Mouse (Mus musculus) midbrain, postnatal 0 days (tissue): ENCODE data around the gene Ccr1. TPM values are rescaled to one million over a fixed set of nuclear protein-coding genes. Genes with fewer than 3 reads are reported as not detected.
A peak's percentile ranks its signal among the peaks of the same experiment; 100 is the strongest.

ENCODE experiments used
- ATAC-seq: fragments of 200-750 bp; cut with Nextera tagmentation; 2 replicates; pipeline ENCODE4 v1.8.0; 2017; ENCODE audit warnings: moderate number of reproducible peaks, mild to moderate bottlenecking, moderate TSS enrichment, moderate library complexity; ENCODE audit not compliant: low FRiP score
- DNase-seq: peaks from one replicate; pipeline ENCODE4 v3.0.0-alpha.2; 2015; ENCODE audit warnings: low spot score
- H3K27ac ChIP-seq: fragments of 300-500 bp; sonication (generic); 2 replicates; pipeline ENCODE4 v1.5.1; 2014; ENCODE audit warnings: low read depth, mild to moderate bottlenecking, low read length, mixed read lengths
- H3K27me3 ChIP-seq: fragments of 300-500 bp; sonication (generic); 2 replicates; pipeline ENCODE4 v1.6.1; 2014; ENCODE audit warnings: low read length, control low read depth, mixed read lengths; ENCODE audit not compliant: insufficient read depth
- H3K36me3 ChIP-seq: fragments of 300-500 bp; sonication (generic); 2 replicates; pipeline ENCODE4 v1.6.1; 2014; ENCODE audit warnings: low read length, control low read depth, mixed read lengths; ENCODE audit not compliant: insufficient read depth
- H3K4me1 ChIP-seq: fragments of 300-500 bp; sonication (generic); 2 replicates; pipeline ENCODE4 v1.6.1; 2014; ENCODE audit warnings: mild to moderate bottlenecking, control low read depth, antibody characterized with exemption, low read length, mixed read lengths; ENCODE audit not compliant: insufficient read depth
- H3K4me2 ChIP-seq: fragments of 300-500 bp; sonication (generic); 2 replicates; pipeline ENCODE4 v1.6.1; 2014; ENCODE audit warnings: low read depth, mild to moderate bottlenecking, low read length, mixed read lengths; ENCODE audit not compliant: poor library complexity, severe bottlenecking
- H3K4me3 ChIP-seq: fragments of 300-500 bp; sonication (generic); 2 replicates; pipeline ENCODE4 v1.5.1; 2014; ENCODE audit warnings: low read depth, mild to moderate bottlenecking, low read length, moderate library complexity
- H3K9ac ChIP-seq: fragments of 300-500 bp; sonication (generic); replicated peaks from 2 replicates; pipeline ENCODE4 v1.6.1; 2014; ENCODE audit warnings: mild to moderate bottlenecking, low read length, moderate library complexity, mixed read lengths; ENCODE audit not compliant: poor library complexity, severe bottlenecking
- H3K9me3 ChIP-seq: fragments of 300-500 bp; sonication (generic); 2 replicates; pipeline ENCODE4 v1.6.1; 2016; ENCODE audit warnings: low read length, control low read depth
- CTCF ChIP-seq: IDR thresholded peaks from 2 replicates; pipeline ENCODE4 v1.5.1; 2016; ENCODE audit warnings: antibody characterized with exemption, mild to moderate bottlenecking
- WGBS: fragments of 180-500 bp; shearing (Covaris S2); extraction: QIAGEN DNeasy Blood & Tissue Kit; methylation state at CpG from one replicate; pipeline ENCODE4 v1.1.7; 2014; 5-methylcytosine and 5-hydroxymethylcytosine counted together
- polyA plus RNA-seq: library from polyadenylated mRNA; unstranded; fragments of >200 nt; fragmentation: Nextera tagmentation; extraction: Ambion mirVana; gene quantifications from 2 replicates; pipeline ENCODE4 v1.2.1, GENCODE M21; 2015
- total RNA-seq: library from RNA; depleted of rRNA; stranded (reverse); fragments of >200 nt; gene quantifications from 2 replicates; pipeline ENCODE4 v1.2.3, GENCODE M21; 2014

The Ccr1 gene
- total and polyA plus RNA-seq, 2 experiments from 2014 or later, result 0.49 to 0.68 TPM

GRCm38 (mm10) chr9:123932911-123933675, 35.4 kb downstream of the Ccr1 start:
- H3K27ac ChIP-seq, result no peak overlapping the region
- DNase-seq (no peak), ATAC-seq (no peak)
- TF ChIP-seq CTCF, result no peak
- no peaks in the 10 kb centered on the region for H3K4me1 ChIP-seq
- H3K9me3 ChIP-seq, result no peaks in the 10 kb centered on the region
- H3K36me3 ChIP-seq, result no peaks in the 10 kb centered on the region
- H3K27me3 ChIP-seq, result no peaks in the 10 kb centered on the region
- H3K9ac ChIP-seq, result no peak overlapping the region
- 96% methylated on average over 19 of the region's 19 CpGs for WGBS
- H3K4me2 ChIP-seq, result no peak overlapping the region
- H3K4me3 ChIP-seq, result no peak overlapping the region

- Histone ChIP-seq H3K4me1 (no peaks in the 10 kb centered on the region), H3K27ac (no peak overlapping the region), H3K9me3 (no peaks in the 10 kb centered on the region), H3K4me2 (no peak overlapping the region), H3K36me3 (no peaks in the 10 kb centered on the region), H3K9ac (no peak overlapping the region), H3K4me3 (no peak overlapping the region), H3K27me3 (no peaks in the 10 kb centered on the region)
- no peak for ATAC-seq
- WGBS, result 70% methylated on average over 6 of the region's 6 CpGs
- DNase-seq, result no peak
- no peak for TF ChIP-seq CTCF
Measured at GRCm38 (mm10) chr9:123931761-123932700, 36.5 kb downstream of the Ccr1 start.

DNA sequence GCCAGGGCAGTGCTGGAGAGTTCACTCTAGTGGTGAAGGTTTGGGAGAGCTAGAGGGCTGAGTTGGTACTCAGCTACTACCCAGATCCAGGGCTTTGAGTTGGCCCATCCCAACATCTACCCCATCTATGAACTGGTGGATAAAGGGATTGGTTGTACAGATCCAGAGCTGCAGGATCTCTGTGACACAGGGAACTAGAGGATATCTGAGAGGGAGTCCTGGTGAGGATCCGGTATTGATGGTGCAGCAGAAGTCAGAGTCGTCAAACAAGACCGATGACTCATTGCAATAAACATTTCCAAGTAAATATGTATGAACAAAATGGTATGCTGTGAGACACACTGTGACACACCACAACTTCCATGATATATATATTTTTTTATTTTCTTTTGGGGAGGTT, 37.6 kb downstream of the Ccr1 start:
- no peak for TF ChIP-seq CTCF
- Histone ChIP-seq H3K4me2 (no peak overlapping the region), H3K4me3 (no peak overlapping the region), H3K9me3 (no peaks in the 10 kb centered on the region), H3K27me3 (no peaks in the 10 kb centered on the region), H3K4me1 (no peaks in the 10 kb centered on the region), H3K27ac (no peak overlapping the region), H3K36me3 (no peaks in the 10 kb centered on the region), H3K9ac (no peak overlapping the region)
- WGBS, result 95% methylated on average over 3 of the region's 3 CpGs
- DNase-seq (no peak), ATAC-seq (no peak)

DNA sequence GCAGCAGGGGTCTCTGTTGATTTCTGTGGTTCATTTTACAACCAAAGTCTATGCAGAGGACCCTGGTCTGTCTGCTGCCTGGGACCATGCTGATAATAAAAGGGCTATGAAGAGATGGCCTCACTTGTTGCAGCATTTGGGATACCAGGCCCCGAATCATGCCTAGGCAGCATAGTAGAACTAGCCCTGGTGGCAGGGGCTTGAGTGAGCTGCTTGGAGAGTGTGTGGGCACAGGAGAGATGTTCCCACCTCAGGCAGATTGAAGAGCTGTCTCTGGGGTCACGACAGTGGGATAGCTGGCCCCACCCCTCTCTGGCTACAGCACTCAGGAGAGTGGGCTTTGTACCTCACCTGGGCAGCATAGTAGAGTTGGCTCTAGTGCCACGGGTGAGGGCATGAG, 38.0 kb downstream of the Ccr1 start:
- DNase-seq (no peak), ATAC-seq (no peak)
- Histone ChIP-seq H3K27me3 (no peaks in the 10 kb centered on the region), H3K36me3 (no peaks in the 10 kb centered on the region), H3K4me3 (no peak overlapping the region), H3K4me2 (no peak overlapping the region), H3K27ac (no peak overlapping the region), H3K4me1 (no peaks in the 10 kb centered on the region), H3K9me3 (no peaks in the 10 kb centered on the region), H3K9ac (no peak overlapping the region)
- TF ChIP-seq CTCF, result no peak
- 91% methylated on average over 3 of the region's 3 CpGs for WGBS

DNA sequence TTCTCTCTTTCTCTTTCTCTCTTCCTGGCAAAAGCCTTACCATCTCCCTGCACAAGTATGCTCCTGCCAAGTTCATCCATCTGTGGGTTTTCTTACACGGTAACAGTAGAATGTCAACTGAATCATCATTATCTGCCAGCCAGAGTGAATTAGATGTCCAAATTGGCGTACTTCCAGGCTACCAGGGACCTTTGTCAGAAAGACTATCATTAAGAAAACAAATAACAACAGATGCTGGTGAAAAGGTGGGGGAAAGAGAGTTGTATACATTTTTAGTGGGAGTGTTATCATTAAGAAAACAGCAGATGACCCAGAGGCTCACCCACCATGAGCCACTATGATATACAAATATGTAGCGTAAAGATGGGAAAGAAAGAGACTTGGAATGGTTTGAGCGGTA, 38.6 kb downstream of the Ccr1 start:
- TF ChIP-seq CTCF, result no peak
- DNase-seq (no peak), ATAC-seq (no peak)
- H3K4me1 ChIP-seq, result no peaks in the 10 kb centered on the region
- H3K36me3 ChIP-seq, result no peaks in the 10 kb centered on the region
- H3K4me3 ChIP-seq, result no peak overlapping the region
- 82% methylated on average over 4 of the region's 4 CpGs for WGBS
- H3K27ac ChIP-seq, result no peak overlapping the region
- no peaks in the 10 kb centered on the region for H3K9me3 ChIP-seq
- no peak overlapping the region for H3K9ac ChIP-seq
- H3K4me2 ChIP-seq, result no peak overlapping the region
- H3K27me3 ChIP-seq, result no peaks in the 10 kb centered on the region

GRCm38 (mm10) chr9:123928759-123929246, 39.7 kb downstream of the Ccr1 start:
- no peaks in the 10 kb centered on the region for H3K4me1 ChIP-seq
- H3K36me3 ChIP-seq, result no peaks in the 10 kb centered on the region
- DNase-seq (no peak), ATAC-seq (no peak)
- WGBS, result 61% methylated on average over 8 of the region's 8 CpGs
- H3K9ac ChIP-seq, result no peak overlapping the region
- H3K27ac ChIP-seq, result no peak overlapping the region
- H3K27me3 ChIP-seq, result no peaks in the 10 kb centered on the region
- no peaks in the 10 kb centered on the region for H3K9me3 ChIP-seq
- TF ChIP-seq CTCF, result peak; percentile 11
- H3K4me2 ChIP-seq, result no peak overlapping the region
- H3K4me3 ChIP-seq, result no peak overlapping the region
